In genomic region chr3:86787423-86788123, GRCm38 (mm10) we compare ENCODE assay signal across 8 mouse cellular contexts.
DNase-seq lines count a peak whose midpoint lies in the region; ATAC-seq lines count a peak whose summit lies in the region.

No protein-coding gene starts in this region.

- 91% methylated on average over 10 of the region's 10 CpGs for WGBS in neural tube, embryonic 11.5 days
- WGBS in limb, embryonic 10.5 days, result 84% methylated on average over 10 of the region's 10 CpGs

- H3K27me3 ChIP-seq in neural tube, embryonic 11.5 days (ENCODE audit: control insufficient read depth, insufficient read depth, low read length), result no peaks in the 10 kb centered on the region
- no peaks in the 10 kb centered on the region for H3K27me3 ChIP-seq in limb, embryonic 10.5 days (ENCODE audit: low read depth, poor library complexity, severe bottlenecking)

- no peak overlapping the region for H3K4me3 ChIP-seq in neural tube, embryonic 11.5 days (ENCODE audit: low read depth, low read length)
- no peak overlapping the region for H3K4me3 ChIP-seq in limb, embryonic 10.5 days

- H3K4me2 ChIP-seq in neural tube, embryonic 11.5 days (ENCODE audit: low read depth), result no peak overlapping the region

- 0 out of 2 replicates have a peak, but pooled peaks cover 2% of the 10 kb centered on the region for H3K36me3 ChIP-seq in neural tube, embryonic 11.5 days (ENCODE audit: control insufficient read depth, insufficient read depth, low read length)
- peaks cover 4% of the 10 kb centered on the region; the same call in 1 of the 2 replicates for H3K36me3 ChIP-seq in limb, embryonic 10.5 days

- peak; percentile 42 for DNase-seq in cerebellum, adult 9-11 months
- no peak for DNase-seq in cerebellum, postnatal 36 days
- no peak for DNase-seq in neural tube, embryonic 11.5 days (ENCODE audit: low spot score)
- DNase-seq in neural tube, embryonic 10.5 days (ENCODE audit: extremely low spot score, low spot score), result no peak
- no peak for DNase-seq in limb, embryonic 10.5 days (ENCODE audit: low spot score)
- DNase-seq in kidney, adult 11 months, result no peak
- DNase-seq in ovary, postnatal 10 days (ENCODE audit: low spot score), result no peak
- DNase-seq in urinary bladder, postnatal 25 days (ENCODE audit: low spot score), result no peak

- no peak for ATAC-seq in neural tube, embryonic 11.5 days (ENCODE audit: insufficient read depth, low FRiP score, low TSS enrichment)

- no peak overlapping the region for H3K27ac ChIP-seq in neural tube, embryonic 11.5 days (ENCODE audit: low read depth, low read length)
- H3K27ac ChIP-seq in limb, embryonic 10.5 days, result peak overlapping the region; percentile 78

- no peaks in the 10 kb centered on the region; the same call in 1 of the 2 replicates for H3K4me1 ChIP-seq in neural tube, embryonic 11.5 days (ENCODE audit: control insufficient read depth, insufficient read depth, low read length)
- H3K4me1 ChIP-seq in limb, embryonic 10.5 days, result peaks cover 40% of the 10 kb centered on the region

- no peaks in the 10 kb centered on the region for H3K9me3 ChIP-seq in neural tube, embryonic 11.5 days (ENCODE audit: control insufficient read depth, low read length)
- no peaks in the 10 kb centered on the region for H3K9me3 ChIP-seq in limb, embryonic 10.5 days (replicated peaks)

- peak overlapping the region; percentile 5; the same call in 1 of the 2 replicates for H3K9ac ChIP-seq in neural tube, embryonic 11.5 days (ENCODE audit: low read length)
